Mouse (Mus musculus) right cerebral cortex, adult 18-20 months (tissue): Measurements from ENCODE around the gene Sart3.
A peak's percentile ranks its signal among the peaks of the same experiment; 100 is the strongest.
"Not testable (repeated sequence)": the region's sequence is repeated elsewhere in the genome, so short reads cannot be mapped to it uniquely, and the experiment has no call there.

Experiments used
- DNase-seq: peaks from one replicate; pipeline ENCODE4 v3.0.0; 2022; ENCODE audit warnings: mixed read lengths

Sart3 gene

DNA sequence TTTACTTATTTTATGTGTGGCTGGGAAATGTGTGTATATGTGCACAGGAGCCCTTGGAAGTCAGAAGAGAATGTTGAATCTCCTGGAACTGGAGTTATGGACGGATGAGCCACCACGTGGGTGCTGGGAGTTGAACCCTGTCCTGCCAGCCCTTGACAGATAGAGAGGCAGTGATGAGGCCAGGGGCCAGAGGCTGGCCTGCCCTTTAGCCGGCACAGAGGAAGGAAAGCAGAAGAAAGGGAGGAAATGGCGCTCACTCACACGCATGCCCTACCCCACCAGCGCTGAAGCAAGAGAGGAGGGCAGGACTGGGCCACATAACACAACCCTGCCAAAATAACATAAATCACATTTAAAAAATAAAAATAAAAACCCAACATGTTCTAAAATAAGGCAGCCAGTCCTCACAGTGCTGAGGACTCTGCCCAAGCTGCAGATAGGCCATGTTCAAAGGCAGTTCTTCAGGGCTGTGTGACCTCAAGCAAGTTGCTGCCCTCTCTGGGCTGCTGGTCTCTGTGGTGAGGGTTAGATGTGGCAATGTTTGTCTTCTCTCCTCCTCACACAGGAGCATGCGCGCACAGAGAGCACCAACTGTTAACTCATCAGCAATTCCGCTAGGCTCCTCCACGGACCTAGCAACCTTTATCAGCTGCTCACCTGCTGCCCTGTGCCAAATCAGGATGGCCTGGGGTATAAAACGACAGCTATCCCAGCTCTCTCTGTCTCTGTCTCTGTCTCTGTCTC is 18.3 kb upstream of the Sart3 start:
- no peak for DNase-seq

- no peak for DNase-seq
These were observed 16.9 kb upstream of the Sart3 start for GRCm38 (mm10) chr5:113789075-113789788.

DNA sequence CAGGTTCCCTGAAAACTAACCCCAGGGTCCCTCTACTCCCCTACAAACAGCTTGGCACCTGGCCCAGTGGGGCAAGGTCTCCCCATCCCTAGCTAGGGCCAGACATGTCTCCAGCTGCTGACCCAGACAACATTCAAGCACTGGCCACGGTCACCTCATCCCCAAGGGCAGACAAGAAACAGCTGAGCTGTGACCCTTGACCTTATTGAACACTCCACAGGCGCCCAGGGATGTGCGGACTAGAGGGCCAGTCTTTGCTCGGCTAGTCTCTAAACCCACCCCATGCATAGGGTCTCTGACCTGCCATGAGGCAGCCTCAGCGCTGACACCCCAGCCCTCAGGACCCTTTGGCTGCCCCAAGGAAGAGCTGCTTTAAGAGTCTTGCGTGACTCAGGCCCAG is 16.3 kb upstream of the Sart3 start:
- DNase-seq = no peak

- DNase-seq = no peak
These were observed 14.7 kb upstream of the Sart3 start for GRCm38 (mm10) chr5:113786985-113787384.

- DNase-seq = not testable (repeated sequence)
These were observed 11.8 kb upstream of the Sart3 start for GRCm38 (mm10) chr5:113784104-113784503.

- peak; percentile 65 for DNase-seq
These were observed 11.3 kb upstream of the Sart3 start for GRCm38 (mm10) chr5:113783581-113784001.

GRCm38 (mm10) chr5:113782624-113783023 is 10.3 kb upstream of the Sart3 start:
- no peak for DNase-seq

GRCm38 (mm10) chr5:113781875-113782274 is 9.6 kb upstream of the Sart3 start:
- DNase-seq = no peak

DNA sequence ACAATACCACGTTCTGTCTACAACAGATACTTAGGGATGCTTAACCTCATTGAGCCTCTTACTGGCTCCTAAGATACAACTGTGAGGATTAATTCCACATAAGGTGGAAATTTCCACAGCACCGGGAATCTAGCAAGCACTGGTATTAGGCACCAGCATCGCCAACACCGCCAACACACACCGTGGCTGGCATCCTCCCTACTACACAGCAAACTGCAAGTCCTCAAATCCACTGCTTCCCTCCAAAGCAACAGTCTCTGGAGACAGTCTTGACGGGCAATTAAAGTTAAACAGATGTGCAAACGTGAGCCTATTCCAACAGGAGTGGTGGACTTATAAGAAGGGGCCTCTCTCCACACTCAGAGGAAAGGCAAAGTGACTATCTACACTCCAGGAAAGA is 8.9 kb upstream of the Sart3 start:
- no peak for DNase-seq

DNA sequence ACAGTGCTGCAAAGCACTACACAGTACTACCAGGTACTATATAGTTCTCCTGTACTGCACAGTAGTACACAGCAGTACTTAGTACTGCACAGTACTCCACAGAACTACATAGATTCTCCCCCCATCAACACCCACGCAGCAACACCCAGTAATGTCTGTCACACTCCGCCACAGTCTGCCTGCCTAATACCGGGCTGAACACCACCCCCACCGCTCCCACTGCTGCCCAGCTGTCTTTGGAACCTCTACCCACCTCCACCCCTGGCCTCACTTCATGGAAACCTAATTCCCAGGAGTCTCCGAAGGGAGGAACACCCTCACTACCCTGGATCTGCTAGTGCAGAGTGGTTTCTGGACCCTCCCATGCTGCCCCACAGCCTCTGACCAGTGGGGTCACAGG is 8.5 kb upstream of the Sart3 start:
- peak; percentile 50 for DNase-seq

DNA sequence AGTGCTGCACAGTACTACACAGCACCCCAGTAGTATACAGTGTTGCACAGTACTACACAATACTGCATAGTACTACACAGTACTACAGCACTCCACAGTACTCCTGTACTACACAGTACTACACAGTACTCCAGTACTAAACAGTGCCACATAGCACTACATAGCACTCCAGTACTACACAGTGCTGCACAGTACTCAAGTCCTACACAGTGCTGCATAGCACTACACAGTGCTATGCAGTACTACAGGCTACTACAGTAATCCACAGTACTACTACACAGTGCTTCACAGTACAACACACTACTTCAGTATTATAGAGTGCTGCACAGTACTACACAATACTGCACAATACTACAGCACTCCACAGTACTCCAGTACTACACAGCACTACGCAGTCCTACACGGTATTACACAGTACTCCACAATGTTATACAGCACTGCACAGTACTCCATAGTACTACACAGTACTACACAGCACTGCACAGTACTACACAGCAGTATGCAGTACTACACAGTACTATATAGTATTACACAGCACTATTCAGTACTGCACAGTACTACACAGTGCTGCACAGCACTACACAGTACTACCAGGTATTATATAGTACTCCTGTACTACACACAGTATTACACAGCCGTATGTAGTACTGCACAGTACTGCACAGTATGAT is 7.9 kb upstream of the Sart3 start:
- DNase-seq = no peak

GRCm38 (mm10) chr5:113779569-113779968 is 7.3 kb upstream of the Sart3 start:
- no peak for DNase-seq

- DNase-seq = not testable (repeated sequence)
These were observed 5.4 kb upstream of the Sart3 start for GRCm38 (mm10) chr5:113777728-113778127.

DNA sequence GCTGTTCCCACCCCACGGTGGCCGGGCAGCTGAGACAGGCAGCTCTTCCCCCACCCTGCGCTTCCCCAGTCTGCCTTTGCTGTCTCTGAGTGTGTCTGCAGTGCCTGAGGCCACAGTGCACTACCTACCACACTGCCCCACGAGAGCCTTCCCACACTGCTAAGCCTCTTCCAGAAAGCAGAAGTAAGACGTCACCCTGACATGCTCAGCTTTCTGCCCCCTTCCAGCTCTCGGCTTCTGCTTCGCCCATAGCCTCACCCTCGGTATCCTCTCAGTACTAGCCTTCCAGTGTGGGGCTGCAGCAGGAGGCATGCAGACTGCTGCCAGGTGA is 4.6 kb upstream of the Sart3 start:
- no peak for DNase-seq

- DNase-seq = no peak
These were observed 4.0 kb upstream of the Sart3 start for GRCm38 (mm10) chr5:113776128-113776895.

DNA sequence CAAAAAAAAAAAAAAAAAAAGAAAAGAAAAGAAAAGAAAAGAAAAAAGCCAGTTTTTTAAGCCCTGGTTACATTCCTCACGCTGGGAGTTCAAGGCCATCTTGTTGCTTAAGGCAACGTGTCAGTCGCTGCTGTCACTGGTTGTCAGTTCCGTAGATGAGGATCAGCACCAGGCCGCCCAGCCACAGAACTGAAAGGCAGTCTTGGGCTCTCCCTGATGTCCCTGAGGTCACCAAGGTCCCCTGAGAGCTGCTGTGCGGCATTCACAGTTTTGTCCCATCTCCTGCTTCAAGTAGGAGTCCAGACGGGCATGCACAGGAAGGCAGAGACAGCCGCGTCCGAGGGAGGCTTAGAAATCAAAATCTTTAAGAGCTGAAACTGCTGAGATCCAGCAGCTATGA is 3.3 kb upstream of the Sart3 start:
- DNase-seq = no peak

- DNase-seq = peak; percentile 78
These were observed 1.4 kb upstream of the Sart3 start for GRCm38 (mm10) chr5:113773664-113774063.

- no peak for DNase-seq
These were observed 702 bp upstream of the Sart3 start for GRCm38 (mm10) chr5:113772905-113773519.

DNA sequence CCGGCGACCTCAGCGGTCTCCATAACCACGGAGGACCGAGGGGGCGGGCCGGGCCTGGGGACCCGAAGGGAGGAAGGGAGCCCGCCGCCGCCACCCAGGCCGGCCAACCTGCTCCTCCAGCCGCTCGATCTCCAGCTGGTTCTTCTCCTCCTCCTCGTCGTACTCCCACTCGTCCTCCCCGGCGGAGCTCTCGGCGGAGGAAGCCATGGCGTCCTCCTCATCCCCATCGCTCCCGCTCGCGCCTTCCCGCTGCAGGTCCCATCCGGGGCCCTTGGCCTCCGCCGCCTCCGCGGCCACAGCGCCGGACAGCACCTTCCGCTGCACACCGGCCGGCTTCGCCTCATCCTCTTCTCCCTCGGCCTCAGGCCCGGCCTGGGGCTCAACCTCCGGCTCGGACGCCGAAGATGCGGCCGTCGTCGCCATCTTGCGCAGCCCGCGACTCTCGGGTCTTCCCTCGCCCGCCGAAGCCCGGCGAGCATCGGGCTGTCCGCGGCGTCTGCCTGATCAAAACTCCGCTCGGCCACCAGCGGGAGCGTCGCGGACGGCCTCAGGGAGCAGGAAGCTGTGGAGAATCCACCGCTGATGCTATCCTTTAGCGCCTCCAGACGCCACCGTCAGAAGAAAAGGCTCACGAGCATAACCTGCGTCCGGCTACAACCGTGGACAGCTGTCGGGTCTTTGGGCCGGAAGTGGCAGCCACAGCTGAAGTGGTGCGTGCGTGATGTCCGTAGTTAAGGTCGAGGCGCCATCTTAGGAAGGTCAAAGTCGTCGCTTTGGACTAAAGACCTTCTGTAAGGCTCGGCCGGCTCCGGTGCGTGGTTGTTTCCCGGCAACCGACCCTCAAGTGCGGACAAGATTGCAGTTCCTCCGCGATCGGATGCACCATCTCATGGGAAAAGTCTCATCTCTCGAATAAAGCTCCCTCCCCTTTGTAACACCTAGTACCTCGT is 822 bp downstream of the Sart3 start:
- peak; percentile 88 for DNase-seq

DNA sequence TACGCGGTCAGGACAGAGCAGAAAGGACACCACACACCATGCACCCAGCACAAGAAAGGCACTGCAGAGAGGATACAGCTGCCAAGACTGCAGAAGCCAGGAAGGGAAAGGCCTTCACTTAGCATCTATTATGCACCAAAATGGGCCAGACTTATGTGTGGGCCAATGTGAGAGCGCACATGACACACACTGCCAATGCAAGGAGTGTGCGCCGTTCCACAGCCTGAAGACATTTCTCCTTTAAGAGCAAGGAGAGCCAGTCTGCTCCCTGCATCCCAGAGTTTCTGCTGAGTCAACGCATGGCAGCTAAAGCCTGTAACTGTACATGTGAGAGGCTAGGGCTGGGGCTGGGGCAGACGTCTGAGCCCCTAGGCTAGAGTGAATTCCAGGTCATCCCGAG is 3.5 kb downstream of the Sart3 start:
- no peak for DNase-seq
